Mouse (Mus musculus) inflammation-experienced regulatory T-cells, adult 6 months (primary cell): Measurements from ENCODE around the gene Eif2b5. TPM values are rescaled to one million over a fixed set of nuclear protein-coding genes. Genes with fewer than 3 reads are reported as not detected.

ENCODE experiments used
- ATAC-seq: one replicate; pipeline ENCODE4 v1.8.0; 2017
- polyA plus RNA-seq, 3 experiments: library from polyadenylated mRNA; unstranded; fragments of 100-300 nt; shearing (Covaris generic); gene quantifications; one replicate each; pipeline ENCODE4 v1.2.1; 2017

Gene Eif2b5
- polyA plus RNA-seq, 3 experiments from 2014 or later: 13.1 to 19.0 (median 14.8) TPM

DNA sequence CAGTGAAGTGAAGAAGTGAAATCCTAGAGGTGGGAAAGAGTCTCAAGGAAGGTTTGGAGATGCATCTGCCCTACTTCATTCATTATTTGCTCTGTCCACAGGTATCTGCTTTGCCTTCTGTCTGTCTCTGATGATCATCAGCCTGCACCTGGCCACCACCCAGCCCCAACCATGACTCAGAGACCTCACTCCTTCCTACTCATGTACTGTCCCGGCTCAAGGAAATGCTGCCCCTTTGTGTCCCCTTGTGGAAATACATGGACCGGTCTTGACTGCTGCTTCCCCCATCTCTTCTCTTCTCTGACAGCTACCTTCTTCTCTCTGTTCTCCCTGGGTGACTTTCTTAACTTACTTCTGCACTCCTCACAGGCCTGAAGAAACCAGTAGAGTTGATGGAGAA lies 8.0 kb upstream of the Eif2b5 start:
- ATAC-seq: no peak

DNA sequence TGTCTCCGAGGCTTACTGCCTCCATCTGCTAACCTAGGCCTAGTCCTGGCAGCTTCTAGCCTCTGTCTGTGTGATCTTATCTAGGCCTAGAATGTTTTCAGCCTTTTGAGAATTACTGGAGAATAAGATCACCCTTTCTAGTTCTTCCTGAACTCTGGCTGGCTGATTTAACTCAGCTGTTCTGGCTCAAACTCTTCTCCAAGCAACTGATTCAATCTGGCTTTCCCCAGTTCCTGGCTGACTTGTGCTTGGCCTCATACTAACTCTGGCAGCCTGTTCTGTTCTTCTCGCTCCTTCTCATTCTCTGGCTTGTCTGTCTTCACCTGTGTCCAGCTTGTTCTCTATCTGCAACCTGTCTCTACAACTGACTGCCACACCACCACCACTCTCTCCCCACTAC lies 7.3 kb upstream of the Eif2b5 start:
- ATAC-seq: no peak

DNA sequence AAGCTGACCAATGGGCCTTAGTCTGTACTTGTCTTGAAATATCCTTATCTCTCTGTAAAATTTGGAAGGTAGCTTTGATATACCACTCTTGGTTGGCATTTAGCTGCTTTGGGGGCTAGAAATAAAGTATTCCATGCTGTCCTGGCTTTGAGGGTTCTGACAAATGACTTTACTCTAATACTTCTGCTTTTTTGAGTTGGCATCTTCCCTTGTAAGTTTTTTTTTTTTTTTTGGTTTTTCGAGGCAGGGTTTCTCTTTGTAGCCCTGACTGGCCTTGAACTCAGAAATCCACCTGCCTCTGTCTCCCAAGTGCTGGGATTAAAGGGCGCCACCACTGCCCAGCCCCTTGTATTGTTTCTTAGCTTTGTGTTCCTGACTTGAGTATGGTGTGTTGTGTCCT lies 5.2 kb upstream of the Eif2b5 start:
- ATAC-seq: no peak

GRCm38 (mm10) chr16:20496671-20497600 lies 1.7 kb upstream of the Eif2b5 start:
- ATAC-seq: peak; percentile 78

DNA sequence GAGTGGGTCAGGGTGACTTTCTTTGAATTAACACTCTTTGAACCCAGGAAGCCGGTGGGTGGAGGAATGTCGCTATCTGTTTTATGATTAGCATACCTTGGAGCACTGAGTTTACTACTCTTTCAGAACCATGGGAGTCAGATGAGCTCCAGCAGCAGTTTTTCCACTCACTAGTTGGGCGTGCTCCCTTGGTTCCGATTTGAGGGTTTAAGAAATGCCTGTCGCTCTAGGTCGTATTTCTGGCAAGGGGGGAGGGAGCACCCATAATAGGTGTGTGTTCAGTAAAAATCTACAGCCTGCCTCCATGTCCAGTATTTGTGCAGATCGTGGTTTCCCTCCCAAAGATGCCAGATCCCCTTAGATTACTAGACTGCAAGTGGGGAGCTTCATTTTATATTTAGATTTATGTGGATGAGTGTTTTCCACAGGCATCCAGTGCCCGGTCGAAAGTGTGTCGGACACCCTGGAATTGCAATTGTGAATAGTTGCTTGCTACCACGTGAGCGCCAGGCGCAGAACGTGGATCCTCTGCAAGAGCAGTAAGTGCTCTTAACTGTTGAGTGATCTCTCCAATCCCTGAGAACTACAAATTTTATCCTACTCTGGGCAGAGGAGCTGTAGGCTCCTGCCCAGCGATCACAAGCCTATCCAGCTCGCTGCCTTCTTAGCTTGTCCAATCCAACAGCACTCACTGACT lies 489 bp upstream of the Eif2b5 start:
- ATAC-seq: no peak

DNA sequence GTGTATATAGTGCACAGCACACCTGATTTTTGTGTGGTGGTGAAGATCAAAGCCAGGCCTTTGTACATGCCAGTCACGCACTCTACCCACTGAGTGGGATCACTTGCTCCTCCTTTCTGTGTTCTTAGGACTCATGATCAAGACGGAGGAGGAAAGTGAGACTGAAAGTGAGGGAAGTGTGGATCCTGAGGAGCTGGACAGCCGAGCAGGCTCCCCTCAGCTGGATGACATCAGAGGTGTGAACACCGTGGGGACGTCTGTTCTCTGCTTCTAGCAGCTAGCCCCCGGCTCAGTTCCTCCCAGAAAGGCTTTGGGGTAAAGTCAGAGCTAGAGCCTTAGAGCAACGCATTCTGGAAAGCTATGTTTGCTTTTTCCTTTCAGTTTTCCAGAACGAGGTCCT lies 7.4 kb downstream of the Eif2b5 start:
- ATAC-seq: no peak

DNA sequence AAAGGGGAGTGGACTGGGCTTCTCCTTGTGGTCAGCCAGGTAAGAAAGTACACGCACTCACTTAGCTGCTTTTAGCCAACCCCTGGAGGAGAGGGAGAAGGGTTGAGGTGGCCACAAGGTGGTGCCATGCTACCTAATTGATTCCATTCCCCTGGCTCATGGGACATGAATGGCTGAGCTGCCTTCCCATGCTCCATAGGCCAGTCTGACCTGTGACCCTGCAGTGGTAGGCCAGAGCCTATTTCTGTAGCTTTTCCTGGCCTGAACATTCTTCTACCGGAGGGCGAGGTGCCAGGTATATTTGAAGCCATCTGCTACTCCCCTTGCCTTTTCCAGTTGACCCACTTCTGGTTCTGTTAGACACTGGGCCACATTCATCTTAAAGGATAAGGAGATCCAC lies 10.7 kb downstream of the Eif2b5 start:
- ATAC-seq: no peak

- ATAC-seq: no peak
Measured at GRCm38 (mm10) chr16:20511277-20511847, 12.7 kb downstream of the Eif2b5 start.

DNA sequence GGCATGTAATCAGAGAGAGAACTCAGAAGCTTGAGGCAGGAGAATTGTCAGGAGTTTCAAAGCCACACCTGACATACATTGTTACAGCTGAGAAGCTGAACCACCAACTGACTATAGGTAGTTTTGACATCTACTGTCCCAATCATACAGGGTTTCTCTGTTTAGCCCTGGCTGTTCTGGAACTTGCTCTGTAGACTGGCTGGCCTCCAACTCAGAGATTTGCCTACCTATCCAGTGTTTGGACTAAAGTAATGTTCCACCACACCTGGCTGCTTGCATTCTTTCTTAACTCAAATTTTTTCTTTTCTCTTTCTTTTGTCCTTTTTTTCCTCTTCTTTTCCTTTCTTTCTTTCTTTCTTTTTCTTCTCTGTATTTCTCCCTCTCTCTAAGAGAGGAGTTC lies 17.4 kb downstream of the Eif2b5 start:
- no peak for ATAC-seq

- ATAC-seq: peak; percentile 69
Measured at GRCm38 (mm10) chr16:20516726-20517201, 18.1 kb downstream of the Eif2b5 start, which contains the start of gene Dvl3. TSS of gene Dvl3 (plus strand) at chr16:20516982.

GRCm38 (mm10) chr16:20517216-20517615 lies 18.6 kb downstream of the Eif2b5 start:
- ATAC-seq: peak; percentile 57

GRCm38 (mm10) chr16:20517701-20518374 lies 19.2 kb downstream of the Eif2b5 start:
- ATAC-seq: peak; percentile 17

DNA sequence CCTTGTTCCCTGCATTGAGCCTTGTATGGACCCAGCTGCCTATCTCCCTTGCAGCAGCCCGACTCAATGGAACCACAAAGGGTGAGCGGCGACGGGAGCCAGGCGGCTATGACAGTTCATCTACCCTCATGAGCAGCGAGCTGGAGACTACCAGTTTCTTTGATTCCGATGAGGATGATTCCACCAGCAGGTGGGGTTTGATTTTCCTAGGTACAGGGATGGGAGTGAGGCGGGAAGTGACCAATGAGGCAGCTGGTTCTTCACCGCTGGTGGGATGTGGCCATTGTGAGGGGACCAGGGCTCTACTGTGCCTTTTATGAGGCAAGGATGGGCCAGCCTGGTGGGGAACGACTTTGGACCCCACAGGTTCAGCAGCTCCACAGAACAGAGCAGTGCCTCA lies 25.3 kb downstream of the Eif2b5 start:
- ATAC-seq: no peak

DNA sequence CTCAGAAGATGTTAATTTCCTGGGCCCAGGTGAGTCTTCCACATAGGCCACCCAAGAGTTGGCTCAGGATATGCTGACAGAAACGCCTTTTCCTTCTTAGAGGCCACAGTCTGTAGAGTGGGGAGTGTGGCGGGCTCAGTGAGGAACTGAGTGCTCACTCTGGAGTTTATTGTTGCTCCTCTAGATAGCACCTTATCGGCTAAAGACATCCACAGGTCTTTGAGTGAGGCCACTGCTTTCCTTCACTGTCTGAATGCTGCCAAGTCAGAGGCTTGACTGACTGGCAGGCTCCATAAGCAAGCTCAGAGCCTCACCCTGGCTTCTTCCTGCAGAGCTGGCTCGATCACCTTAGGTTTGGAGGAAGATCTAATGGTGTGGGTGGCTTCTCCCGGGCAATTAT lies 30.2 kb downstream of the Eif2b5 start:
- ATAC-seq: no peak

- ATAC-seq: no peak
Measured at GRCm38 (mm10) chr16:20529375-20529774, 30.8 kb downstream of the Eif2b5 start.

DNA sequence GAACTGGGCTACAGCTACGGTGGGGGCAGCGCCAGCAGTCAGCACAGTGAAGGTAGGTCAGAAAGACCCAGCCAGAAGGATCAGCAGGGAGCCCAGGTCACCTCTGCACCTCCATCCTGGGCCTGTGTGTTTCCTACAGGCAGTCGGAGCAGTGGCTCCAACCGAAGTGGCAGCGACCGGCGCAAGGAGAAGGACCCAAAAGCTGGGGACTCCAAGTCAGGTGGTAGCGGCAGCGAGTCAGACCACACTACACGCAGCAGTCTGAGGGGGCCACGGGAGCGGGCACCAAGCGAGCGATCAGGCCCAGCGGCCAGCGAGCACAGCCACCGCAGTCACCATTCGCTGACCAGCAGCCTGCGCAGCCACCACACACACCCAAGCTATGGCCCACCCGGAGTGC lies 32.3 kb downstream of the Eif2b5 start:
- no peak for ATAC-seq

- no peak for ATAC-seq
Measured at GRCm38 (mm10) chr16:20534617-20535295, 36.1 kb downstream of the Eif2b5 start.

DNA sequence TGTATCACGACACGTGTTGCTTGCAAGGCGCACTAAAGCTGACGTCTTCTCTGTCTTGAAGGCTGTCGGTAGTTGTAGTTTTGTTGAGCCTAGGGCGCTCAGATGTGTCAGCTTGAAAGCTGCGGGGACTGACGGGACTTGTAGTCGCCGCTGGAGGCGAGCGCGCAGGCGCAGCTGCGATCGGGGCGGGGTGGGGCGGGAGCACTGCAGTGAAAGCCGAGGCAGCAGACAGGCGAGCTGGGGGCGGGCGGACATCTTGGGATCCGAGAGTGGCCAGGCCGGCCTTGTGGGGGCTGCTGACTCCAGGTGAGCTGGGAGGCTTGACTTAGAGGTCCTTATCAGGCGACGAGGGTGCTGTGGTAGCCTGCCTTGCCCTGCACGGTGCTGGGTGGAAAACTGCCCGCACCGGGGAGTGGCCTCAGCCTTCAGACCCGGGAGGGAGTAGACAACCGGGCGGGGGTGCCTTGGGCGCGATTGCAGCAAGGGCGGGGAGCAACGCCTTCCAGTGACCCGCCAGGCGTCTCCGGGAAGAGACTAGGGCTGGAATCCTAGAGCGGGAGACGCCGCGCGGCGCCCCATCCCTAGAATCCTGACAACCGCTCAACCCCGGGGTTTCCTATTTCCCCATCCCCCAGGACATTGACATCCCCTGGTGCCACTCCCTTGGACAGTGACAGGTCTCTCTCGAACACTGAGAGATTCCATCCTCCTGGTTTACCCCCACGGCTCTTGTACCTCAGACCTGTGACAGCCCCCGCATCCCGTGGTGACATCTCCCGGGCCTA lies 36.9 kb downstream of the Eif2b5 start, which contains the start of gene Ap2m1:
TSS of gene Ap2m1 (plus strand) at position 183 of the 785 bp plus-strand sequence.
- peak; percentile 100 for ATAC-seq

DNA sequence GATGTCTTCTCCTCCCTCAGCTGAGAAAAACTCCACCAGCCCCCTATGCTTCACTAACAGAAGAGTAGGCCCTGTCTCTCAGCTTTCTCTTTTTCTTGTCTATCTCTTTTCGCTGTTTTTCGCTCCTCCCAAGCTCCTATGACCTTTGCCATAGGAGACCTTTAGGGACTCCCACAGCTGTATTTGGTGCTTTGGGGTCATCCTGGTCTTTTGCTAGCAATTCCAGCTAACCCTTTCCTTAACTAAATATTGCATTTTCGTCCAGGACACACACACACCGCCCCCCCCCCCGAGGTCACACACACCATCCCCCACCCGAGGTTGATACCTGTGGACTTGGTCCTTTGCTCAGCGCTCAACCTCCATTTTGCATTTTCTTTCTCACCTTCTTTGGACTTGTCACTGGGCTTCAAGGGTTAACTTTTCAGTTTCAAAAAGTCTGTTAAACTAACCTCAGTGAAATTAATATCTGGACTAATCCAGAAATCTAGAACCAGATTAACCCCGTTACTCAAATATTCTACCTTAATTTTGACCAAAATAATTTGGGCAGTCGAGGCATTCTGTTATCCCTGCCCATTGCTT lies 37.6 kb downstream of the Eif2b5 start:
- no peak for ATAC-seq

- no peak for ATAC-seq
Measured at GRCm38 (mm10) chr16:20537071-20537471, 38.5 kb downstream of the Eif2b5 start.
